Mouse (Mus musculus) induced T-regulatory cell, adult 2 months (primary cell): Measurements from ENCODE around the gene Ano1.

Experiments used
- DNase-seq: peaks from one replicate; pipeline ENCODE4 v3.0.0-alpha.2; 2012; ENCODE audit warnings: low read depth

The Ano1 gene

GRCm38 (mm10) chr7:144696764-144697704 lies 54.7 kb downstream of the Ano1 start:
- DNase-seq = peak; percentile 62

- DNase-seq = no peak
Observed at GRCm38 (mm10) chr7:144689855-144690254, 61.9 kb downstream of the Ano1 start.

GRCm38 (mm10) chr7:144689136-144689535 lies 62.6 kb downstream of the Ano1 start:
- DNase-seq = no peak

- DNase-seq = no peak
Observed at GRCm38 (mm10) chr7:144687663-144688381, 64.0 kb downstream of the Ano1 start.

- no peak for DNase-seq
Observed at GRCm38 (mm10) chr7:144684947-144685346, 66.8 kb downstream of the Ano1 start.

GRCm38 (mm10) chr7:144684467-144684866 lies 67.3 kb downstream of the Ano1 start:
- no peak for DNase-seq

- DNase-seq = no peak
Observed at GRCm38 (mm10) chr7:144680096-144680495, 71.7 kb downstream of the Ano1 start.

GRCm38 (mm10) chr7:144678241-144679030 lies 73.3 kb downstream of the Ano1 start:
- no peak for DNase-seq

GRCm38 (mm10) chr7:144677341-144678086 lies 74.3 kb downstream of the Ano1 start:
- DNase-seq = no peak

- no peak for DNase-seq
Observed at GRCm38 (mm10) chr7:144675632-144676031, 76.1 kb downstream of the Ano1 start.

GRCm38 (mm10) chr7:144669895-144670294 lies 81.9 kb downstream of the Ano1 start:
- no peak for DNase-seq

- no peak for DNase-seq
Observed at GRCm38 (mm10) chr7:144668603-144669278, 83.0 kb downstream of the Ano1 start.

- no peak for DNase-seq
Observed at GRCm38 (mm10) chr7:144667091-144667490, 84.7 kb downstream of the Ano1 start.

- no peak for DNase-seq
Observed at GRCm38 (mm10) chr7:144665585-144665984, 86.2 kb downstream of the Ano1 start.

- DNase-seq = no peak
Observed at GRCm38 (mm10) chr7:144663566-144663965, 88.2 kb downstream of the Ano1 start.

- no peak for DNase-seq
Observed at GRCm38 (mm10) chr7:144656261-144656967, 95.4 kb downstream of the Ano1 start.

GRCm38 (mm10) chr7:144653681-144654425 lies 97.9 kb downstream of the Ano1 start:
- DNase-seq = no peak

GRCm38 (mm10) chr7:144647547-144647946 lies 104.2 kb downstream of the Ano1 start:
- no peak for DNase-seq

- DNase-seq = no peak
Observed at GRCm38 (mm10) chr7:144640817-144641216, 111.0 kb downstream of the Ano1 start.

GRCm38 (mm10) chr7:144636000-144636399 lies 115.8 kb downstream of the Ano1 start:
- DNase-seq = no peak
